Mouse (Mus musculus): ENCODE data around the gene Sytl5. TPM values are rescaled to one million over a fixed set of nuclear protein-coding genes. Genes with fewer than 3 reads are reported as not detected.

Sytl5 gene
- not detected for polyA plus RNA-seq (2017; shearing (Covaris generic))

GRCm38 (mm10) chrX:9885322-9885721 is at the start of gene Sytl5:
Gene Sytl5, plus strand, starts transcription at chrX:9885622.
- ATAC-seq = no peak

GRCm38 (mm10) chrX:9846628-9847027 is 38.8 kb upstream of the Sytl5 start, which contains the start of gene Hypm:
Gene Hypm, plus strand, starts transcription at chrX:9846928.
- no peak for ATAC-seq

- ATAC-seq = no peak
Measured at GRCm38 (mm10) chrX:9849403-9849802, 36.0 kb upstream of the Sytl5 start, which contains the start of gene H2al3. Gene H2al3, plus strand, starts transcription at chrX:9849703.

GRCm38 (mm10) chrX:9861859-9862258 is 23.6 kb upstream of the Sytl5 start:
- no peak for ATAC-seq

GRCm38 (mm10) chrX:9875519-9875918 is 9.9 kb upstream of the Sytl5 start:
- ATAC-seq = no peak

GRCm38 (mm10) chrX:9909572-9909971 is 24.1 kb downstream of the Sytl5 start:
- no peak for ATAC-seq

GRCm38 (mm10) chrX:9933839-9934238 is 48.4 kb downstream of the Sytl5 start:
- no peak for ATAC-seq

GRCm38 (mm10) chrX:9984094-9984669 is 98.8 kb downstream of the Sytl5 start:
- ATAC-seq = no peak

GRCm38 (mm10) chrX:10000718-10001117 is 115.3 kb downstream of the Sytl5 start:
- no peak for ATAC-seq

- no peak for ATAC-seq
Measured at GRCm38 (mm10) chrX:10005946-10006345, 120.5 kb downstream of the Sytl5 start.

GRCm38 (mm10) chrX:10007675-10008270 is 122.4 kb downstream of the Sytl5 start:
- ATAC-seq = no peak

GRCm38 (mm10) chrX:10010202-10010601 is 124.8 kb downstream of the Sytl5 start:
- no peak for ATAC-seq

- no peak for ATAC-seq
Measured at GRCm38 (mm10) chrX:10034666-10035065, 149.2 kb downstream of the Sytl5 start.

Other genes starting within 250 kb of the Sytl5 start
- 10 to 100 TPM; 49.8 to 51.7 TPM for gene Dynlt3, start 222.6 kb upstream of the Sytl5 start, polyA plus RNA-seq (2017; shearing (Covaris generic))
- not detected for gene Hypm, start 38.7 kb upstream of the Sytl5 start, polyA plus RNA-seq (2017; shearing (Covaris generic))
- gene H2al3, start 35.9 kb upstream of the Sytl5 start, polyA plus RNA-seq (2017; shearing (Covaris generic)) = not detected
- not detected for gene Srpx, start 232.1 kb downstream of the Sytl5 start, polyA plus RNA-seq (2017; shearing (Covaris generic))

Measured in activated CD4-positive, CD25-positive, alpha-beta regulatory T cell, adult 4 months (primary cell).